Mouse (Mus musculus): ENCODE results near the gene Abhd17a. TPM values are rescaled to one million over a fixed set of nuclear protein-coding genes. Genes with fewer than 3 reads are reported as not detected.
"Not testable (repeated sequence)": the region's sequence is repeated elsewhere in the genome, so short reads cannot be mapped to it uniquely, and the experiment has no call there.

The Abhd17a gene
- polyA plus RNA-seq, 1 experiment, result 66.0 TPM

GRCm38 (mm10) chr10:80609269-80609924 is 19.3 kb upstream of the Abhd17a start:
- DNase-seq (ENCODE audit: low spot score), result no peak

GRCm38 (mm10) chr10:80608435-80608834 is 18.3 kb upstream of the Abhd17a start:
- no peak for DNase-seq (ENCODE audit: low spot score)

DNA sequence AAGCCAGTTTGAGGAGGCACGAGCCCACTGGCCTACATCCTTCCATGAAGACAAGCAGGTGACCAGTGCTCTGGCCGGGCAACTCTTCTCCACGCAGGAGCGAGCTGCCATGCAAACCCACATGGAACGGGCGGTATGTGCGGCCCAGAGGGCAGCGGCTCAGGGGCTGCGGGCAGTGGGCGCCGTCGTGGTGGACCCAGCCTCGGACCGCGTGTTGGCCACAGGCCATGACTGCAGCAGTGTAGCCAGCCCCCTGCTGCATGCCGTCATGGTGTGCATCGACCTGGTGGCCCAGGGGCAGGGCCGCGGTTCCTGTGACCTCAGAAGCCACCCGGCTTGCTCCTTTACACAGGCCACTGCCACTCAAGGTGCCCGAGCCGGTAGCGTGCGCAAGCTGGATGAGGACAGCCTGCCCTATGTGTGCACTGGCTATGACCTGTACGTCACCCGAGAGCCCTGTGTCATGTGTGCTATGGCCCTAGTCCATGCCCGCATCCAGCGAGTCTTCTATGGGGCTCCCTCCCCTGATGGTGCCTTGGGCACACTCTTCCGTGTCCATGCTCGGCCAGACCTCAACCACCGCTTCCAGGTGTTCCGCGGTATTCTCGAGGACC is 16.7 kb upstream of the Abhd17a start:
- DNase-seq (ENCODE audit: low spot score), result no peak

DNA sequence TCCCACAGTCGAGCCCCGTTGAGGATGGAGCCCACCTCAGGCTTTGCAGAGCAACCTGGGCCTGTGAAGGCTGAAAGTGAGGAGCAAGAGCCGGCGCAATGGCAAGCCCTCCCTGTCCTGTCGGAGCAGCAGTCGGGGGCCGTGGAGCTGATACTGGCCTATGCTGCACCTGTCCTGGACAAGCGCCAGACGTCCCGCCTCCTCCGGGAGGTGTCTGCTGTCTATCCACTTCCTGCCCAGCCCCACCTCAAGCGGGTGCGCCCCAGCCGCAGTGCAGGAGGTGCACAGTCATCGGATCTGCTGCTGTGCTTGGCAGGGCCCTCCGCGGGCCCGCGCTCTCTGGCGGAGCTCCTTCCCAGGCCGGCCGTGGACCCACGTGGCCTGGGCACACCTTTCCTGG is 16.2 kb upstream of the Abhd17a start:
- no peak for DNase-seq (ENCODE audit: low spot score)

DNA sequence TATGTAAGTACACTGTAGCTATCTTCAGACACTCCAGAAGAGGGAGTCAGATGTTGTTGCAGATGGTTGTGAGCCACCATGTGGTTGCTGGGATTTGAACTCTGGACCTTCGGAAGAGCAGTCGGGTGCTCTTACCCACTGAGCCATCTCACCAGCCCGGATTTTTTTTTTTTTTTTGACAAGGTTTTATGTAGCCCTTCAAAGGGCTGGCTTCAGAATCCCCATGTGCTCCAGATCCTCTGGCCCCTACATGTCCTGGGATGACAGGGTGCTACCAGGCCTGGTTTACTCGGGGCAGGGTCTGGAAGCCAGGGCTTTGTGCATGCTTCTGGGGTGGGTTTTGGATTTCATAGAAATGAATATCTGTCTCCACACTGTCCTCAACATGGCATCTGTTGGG is 15.6 kb upstream of the Abhd17a start, which contains the start of gene Gm49322:
TSS of gene Gm49322 (plus strand) at position 301 of the 400 bp plus-strand sequence.
- not testable (repeated sequence) for DNase-seq (ENCODE audit: low spot score)

DNA sequence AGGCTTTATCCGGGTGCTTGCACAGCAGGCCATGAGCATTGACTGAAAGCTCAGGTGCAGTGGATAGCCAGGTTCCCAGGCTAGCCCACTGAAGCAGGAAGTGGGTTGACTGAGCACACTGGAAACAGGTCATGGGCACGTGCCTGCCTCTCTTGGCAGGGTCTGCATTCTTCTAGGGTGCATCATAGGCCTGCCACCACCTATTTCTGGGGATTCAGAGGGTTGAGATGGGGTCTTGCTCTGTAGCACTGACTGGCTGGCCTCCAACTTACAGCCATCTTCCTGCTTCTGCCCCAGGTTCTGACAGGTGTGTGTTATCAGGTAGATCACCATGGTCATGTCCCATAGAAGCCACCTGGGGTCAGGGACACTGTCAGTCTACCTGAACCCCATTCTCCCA is 14.8 kb upstream of the Abhd17a start:
- no peak for DNase-seq (ENCODE audit: low spot score)

DNA sequence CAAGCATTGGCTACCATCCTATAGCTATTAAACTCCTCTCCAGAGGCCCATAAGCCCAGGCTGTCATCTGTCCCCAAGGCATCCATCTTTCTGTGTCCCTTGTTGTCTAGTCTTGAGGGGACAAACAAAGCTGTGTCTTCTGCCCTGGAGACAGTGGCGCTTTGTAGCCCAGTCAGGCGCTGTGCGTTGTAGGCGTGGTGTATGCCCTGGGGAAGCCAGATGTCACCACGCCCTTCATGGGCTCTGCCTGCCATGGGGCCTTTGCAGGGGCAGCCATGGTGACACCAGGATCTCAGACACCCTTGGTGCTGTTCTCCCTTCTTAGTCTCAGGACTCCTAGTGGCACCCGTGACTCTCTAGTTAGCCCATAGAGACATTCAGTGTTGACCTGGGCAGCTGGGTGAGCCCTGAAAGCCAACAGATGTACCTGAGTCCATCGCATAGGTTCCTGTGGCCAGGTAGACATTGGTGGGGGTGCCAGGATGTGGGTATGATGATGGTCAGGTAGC is 13.9 kb upstream of the Abhd17a start:
- DNase-seq (ENCODE audit: low spot score), result no peak

DNA sequence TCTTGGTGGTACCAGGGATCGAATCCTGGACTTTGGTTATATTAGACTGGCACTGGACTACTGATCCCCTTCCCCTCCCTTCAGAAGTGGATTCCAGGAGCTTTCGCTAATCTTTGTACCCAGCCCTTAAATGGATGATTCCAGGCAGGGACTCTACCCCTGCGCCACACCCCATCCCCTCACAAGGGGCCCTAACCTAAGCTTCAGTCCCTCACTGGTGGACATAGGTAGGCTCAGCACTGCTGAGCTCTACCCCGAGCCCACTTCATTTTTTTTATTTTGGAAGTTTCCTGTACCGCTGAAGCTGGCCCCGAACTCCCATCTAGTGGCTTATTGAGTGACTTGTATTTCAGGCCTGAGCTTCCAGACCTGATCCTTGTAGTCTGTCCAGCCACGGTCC is 13.2 kb upstream of the Abhd17a start:
- no peak for DNase-seq (ENCODE audit: low spot score)

- peak; percentile 93 for DNase-seq (ENCODE audit: low spot score)
Observed at GRCm38 (mm10) chr10:80602698-80603325, 12.7 kb upstream of the Abhd17a start, which contains the start of the genes Scamp4 and Adat3. Gene Scamp4, plus strand, starts transcription at chr10:80602872. Gene Adat3, plus strand, starts transcription at chr10:80602880.

- DNase-seq (ENCODE audit: low spot score), result no peak
Observed at GRCm38 (mm10) chr10:80596318-80596717, 6.2 kb upstream of the Abhd17a start.

DNA sequence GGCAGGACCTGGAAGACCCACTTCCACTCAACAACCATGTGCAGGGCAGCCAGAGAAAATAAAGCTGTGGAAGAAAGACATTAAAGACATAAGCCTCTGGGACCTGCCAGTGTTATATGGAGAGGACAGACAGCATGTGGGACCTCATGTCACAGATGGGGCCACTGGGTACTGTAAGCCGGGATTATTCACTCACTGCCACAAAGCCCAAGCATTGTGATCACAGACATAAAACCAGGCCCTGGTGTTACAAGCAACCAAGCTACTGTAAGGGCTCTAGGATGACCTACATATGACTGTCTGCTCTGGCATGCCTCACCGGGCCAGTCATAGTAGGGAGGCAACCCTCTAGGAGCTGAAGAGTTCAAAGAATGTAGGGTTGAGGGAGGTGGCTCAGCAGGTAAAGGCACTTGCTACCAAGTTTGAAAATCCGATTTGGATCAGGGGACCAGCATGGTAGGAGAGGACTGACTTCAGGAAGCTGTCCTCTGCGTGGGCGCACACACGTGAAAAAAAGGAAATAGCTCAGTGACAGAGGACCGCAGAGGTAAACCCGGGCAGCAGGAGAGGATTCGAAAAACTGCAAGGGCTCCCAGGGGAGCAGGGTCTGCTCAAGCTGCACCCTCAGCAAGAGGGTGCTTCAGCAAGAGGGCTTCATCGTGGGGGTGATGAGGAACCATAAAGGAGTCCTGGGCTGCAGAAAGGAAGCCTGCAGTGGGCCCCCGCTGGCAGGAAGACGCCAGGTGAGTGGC is 838 bp downstream of the Abhd17a start:
- no peak for DNase-seq (ENCODE audit: low spot score)

- no peak for DNase-seq (ENCODE audit: low spot score)
Observed at GRCm38 (mm10) chr10:80587305-80587657, 2.9 kb downstream of the Abhd17a start.

- no peak for DNase-seq (ENCODE audit: low spot score)
Observed at GRCm38 (mm10) chr10:80586407-80587304, 3.5 kb downstream of the Abhd17a start.

- DNase-seq (ENCODE audit: low spot score), result no peak
Observed at GRCm38 (mm10) chr10:80585581-80585980, 4.6 kb downstream of the Abhd17a start.

- DNase-seq (ENCODE audit: low spot score), result no peak
Observed at GRCm38 (mm10) chr10:80584642-80585552, 5.2 kb downstream of the Abhd17a start.

DNA sequence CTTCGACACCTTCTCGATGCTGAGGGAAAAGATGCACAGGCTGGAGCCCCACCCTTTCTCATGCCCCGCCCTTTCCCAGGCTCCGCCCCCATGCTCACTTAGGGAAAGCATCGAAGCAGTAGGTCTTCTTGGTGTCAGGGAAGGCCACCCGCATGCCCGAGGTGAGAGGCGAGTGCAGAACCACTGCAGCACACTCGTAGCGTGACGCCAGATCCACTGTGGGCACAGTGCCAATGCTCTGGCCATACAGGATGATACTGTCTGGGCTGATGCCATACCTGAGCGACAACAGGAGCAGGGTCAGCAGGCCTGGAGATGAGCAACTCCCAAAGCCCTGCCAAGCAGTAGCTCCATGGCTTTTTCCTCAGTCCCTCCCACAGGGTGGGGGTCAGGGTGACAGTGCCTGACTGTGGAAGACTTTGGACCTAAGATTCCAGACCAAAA is 6.1 kb downstream of the Abhd17a start:
- no peak for DNase-seq (ENCODE audit: low spot score)

DNA sequence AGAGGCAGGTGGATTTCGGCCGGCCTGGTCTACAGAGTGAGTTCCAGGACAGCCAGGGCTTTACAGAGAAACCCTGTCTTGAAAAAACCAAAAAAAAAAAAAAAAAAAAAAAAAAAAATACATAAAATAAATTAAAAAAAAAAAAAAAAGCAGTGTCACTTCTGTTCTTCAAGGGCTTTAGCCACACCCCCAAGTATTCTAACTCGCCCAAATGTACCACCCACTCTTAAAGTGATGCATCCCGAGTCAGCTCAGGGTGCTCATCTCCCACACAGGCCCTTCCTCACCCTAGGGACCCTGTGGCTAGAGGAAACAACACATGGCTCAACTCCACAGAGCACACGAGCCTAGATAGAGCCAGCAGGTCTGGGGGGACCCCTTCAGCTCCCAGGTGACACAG is 7.1 kb downstream of the Abhd17a start:
- DNase-seq (ENCODE audit: low spot score), result no peak

- no peak for DNase-seq (ENCODE audit: low spot score)
Observed at GRCm38 (mm10) chr10:80578911-80579310, 11.2 kb downstream of the Abhd17a start.

DNA sequence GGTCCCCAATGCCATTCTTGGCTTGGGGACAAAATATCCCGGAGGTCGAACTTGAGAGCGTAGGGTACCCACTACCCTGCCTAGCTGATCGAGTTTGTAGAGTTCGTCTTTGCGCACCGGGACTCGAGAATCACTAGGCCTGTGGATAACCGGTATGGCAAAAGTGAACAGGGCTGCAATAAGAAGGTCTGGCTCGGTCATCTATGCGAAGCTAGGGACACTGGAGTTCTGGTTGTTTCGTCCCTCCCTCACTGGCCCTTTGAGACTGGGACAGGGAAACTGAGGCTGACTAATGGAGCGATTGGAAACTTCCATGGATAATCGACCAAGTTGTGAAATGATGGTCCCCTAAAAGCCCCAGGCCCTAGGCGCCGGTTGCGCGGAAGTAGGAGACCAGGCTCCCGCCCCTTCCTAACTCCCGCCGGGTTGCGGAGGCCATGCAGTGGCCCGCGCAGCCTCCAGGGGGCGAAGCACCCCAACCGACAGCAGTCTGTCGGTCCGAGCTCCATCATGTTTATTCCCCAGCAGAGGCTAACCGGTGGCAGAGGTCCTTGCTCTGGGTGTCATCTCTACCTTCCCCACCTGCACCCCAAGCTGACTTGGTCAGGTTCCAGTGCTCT is 11.9 kb downstream of the Abhd17a start:
- DNase-seq (ENCODE audit: low spot score), result peak; percentile 70
